Mouse (Mus musculus): Measurements from ENCODE around the gene Art3.

The Art3 gene

GRCm38 (mm10) chr5:92331635-92332338 is at the start of gene Art3:
Art3 (plus strand) TSS chr5:92331827.
- DNase-seq (ENCODE audit: low spot score in 2 of 2): no peak

- DNase-seq (ENCODE audit: low spot score in 2 of 2): no peak
Observed at GRCm38 (mm10) chr5:92282571-92282970, 49.1 kb upstream of the Art3 start.

GRCm38 (mm10) chr5:92283107-92283506 is 48.5 kb upstream of the Art3 start:
- no peak for DNase-seq (ENCODE audit: low spot score in 2 of 2)

DNA sequence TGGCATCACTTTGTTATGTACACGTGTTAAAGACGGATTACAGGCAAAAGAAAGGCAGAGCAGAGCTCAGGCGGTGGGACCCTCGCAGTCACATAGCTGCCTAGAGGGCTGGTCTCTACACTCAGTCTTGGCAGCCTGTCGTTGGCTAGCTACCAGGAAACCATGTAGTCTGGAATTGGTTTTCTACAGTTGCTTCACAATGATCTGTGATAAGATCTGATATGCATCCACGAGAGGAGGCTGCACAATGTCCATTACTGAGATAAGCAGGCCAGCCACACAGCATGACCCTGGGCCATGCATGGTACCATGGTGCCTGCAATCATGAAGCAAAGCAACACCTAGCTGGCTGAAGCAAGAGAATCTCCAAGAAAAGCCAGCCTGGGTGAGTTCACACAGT is 43.8 kb upstream of the Art3 start:
- no peak for DNase-seq (ENCODE audit: low spot score in 2 of 2)

DNA sequence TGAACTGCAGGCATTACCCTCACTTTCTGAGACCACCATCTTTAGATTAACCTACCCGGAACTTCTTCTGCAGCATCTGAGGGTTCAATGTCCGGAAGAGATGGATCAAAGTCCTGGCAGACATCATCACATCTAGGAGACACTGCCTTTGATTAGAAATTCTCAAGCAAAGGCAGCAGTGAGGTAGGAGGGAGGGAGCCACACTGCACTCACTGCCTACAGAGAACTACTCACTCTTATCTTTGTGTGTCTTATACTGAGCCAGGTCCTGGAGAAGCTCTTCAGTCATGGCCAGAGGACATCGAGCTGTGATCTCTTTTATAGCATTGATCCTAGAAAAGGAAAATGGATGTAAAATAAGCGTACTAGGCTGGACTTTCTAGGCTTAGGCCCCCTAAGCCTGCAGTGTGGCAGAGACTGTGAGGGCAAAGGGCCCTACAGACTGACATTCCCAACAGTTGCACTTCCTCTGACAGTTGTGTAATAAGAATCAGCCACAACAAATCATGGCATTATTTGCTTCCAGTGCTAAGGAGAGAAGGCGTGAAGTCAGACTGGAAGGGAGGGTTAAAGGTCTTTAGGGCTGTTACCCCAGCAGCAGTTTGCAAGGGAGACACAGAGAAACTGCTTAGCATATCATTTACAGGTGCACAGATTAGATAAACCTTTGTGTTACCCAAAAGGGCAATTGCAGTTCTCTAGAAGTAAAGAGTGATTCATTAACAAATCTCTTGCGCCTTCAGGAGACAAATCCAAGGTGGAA is 39.8 kb upstream of the Art3 start:
- DNase-seq (ENCODE audit: low spot score in 2 of 2): no peak

- no peak for DNase-seq (ENCODE audit: low spot score in 2 of 2)
Observed at GRCm38 (mm10) chr5:92294525-92294924, 37.1 kb upstream of the Art3 start.

DNA sequence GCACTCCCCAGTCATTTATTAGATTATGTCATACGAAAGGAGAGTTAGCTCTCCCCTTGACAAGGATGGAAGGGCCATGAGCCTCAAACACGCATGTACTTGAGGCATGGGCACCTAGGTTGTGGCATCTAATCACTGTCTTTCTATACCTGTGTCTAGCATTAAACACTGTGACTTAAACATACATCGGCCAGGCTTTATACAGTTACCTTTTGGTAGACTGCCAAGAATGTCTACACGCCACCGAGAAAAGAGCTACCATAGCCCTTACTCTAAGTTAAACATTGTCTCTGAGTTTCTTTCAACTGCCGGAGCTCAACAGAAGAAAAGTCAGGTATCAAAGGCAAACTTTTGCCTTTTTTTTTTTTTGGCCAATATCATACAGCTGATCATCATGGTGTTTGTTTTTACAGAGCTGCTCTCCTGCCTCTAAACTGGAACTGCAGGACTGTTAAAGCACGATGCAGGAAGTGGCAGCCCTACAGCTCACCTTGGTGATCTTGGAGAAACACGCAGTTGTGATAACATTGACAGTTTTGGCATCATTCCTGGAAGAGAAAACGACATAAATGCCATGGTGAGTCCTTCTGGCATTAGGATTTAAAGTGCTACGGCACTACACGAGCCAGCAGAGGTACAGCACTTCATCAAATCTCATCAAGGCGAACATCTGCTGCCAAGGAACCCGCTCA is 29.3 kb upstream of the Art3 start:
- no peak for DNase-seq (ENCODE audit: low spot score in 2 of 2)

- DNase-seq (ENCODE audit: low spot score in 2 of 2): no peak
Observed at GRCm38 (mm10) chr5:92304291-92304690, 27.3 kb upstream of the Art3 start.

DNA sequence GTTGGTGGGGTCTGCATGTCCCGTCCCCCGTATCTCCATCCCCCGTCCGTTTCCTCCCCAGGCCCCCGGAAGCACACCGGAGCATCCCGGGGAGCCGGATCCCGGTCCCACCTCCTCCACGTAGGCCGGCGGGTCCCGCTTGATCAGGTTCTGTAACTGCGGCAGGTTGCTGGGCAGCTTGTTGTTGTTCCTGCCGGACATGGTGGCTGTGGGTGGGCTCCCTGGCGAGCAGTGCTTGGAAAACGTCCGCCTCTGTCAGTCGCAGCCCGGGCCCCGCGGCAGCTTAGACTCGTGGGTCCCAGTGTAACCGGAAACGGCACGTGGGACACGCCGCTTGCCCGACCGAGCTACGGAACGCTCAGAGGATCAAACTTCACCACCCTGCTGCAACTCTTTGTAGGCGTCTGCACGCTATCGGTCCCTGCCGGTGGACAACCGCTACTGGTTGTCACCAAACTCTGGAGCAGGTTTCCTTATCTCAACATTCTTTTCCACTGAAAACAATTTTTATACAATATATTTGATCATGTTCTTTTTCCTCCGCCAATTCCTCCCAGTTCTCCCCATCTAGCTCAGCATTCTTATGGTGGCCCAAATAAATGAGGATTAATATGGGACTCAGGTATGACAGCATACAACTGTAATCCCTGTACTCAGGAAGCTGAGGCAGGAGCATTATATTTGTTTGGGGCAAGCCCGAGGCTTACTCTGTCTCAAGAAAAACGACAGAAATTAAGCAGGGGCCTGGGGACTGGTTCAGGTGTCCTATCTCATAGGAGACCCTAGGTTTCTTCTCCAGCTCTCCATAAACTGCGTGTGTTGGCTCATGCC is 21.7 kb upstream of the Art3 start, which contains the start of gene Sdad1:
Sdad1 (minus strand) TSS at position 799 of the 831 bp plus-strand sequence.
- peak; percentile 93 to 94 for DNase-seq (ENCODE audit: low spot score in 2 of 2)

GRCm38 (mm10) chr5:92312046-92312715 is 19.4 kb upstream of the Art3 start:
- DNase-seq (ENCODE audit: low spot score in 2 of 2): peak; percentile 56 to 87

GRCm38 (mm10) chr5:92313776-92314175 is 17.9 kb upstream of the Art3 start:
- DNase-seq (ENCODE audit: low spot score in 2 of 2): no peak

- DNase-seq (ENCODE audit: low spot score in 2 of 2): no peak
Observed at GRCm38 (mm10) chr5:92318119-92318518, 13.5 kb upstream of the Art3 start.

- DNase-seq (ENCODE audit: low spot score in 2 of 2): no peak
Observed at GRCm38 (mm10) chr5:92318596-92318995, 13.0 kb upstream of the Art3 start.

DNA sequence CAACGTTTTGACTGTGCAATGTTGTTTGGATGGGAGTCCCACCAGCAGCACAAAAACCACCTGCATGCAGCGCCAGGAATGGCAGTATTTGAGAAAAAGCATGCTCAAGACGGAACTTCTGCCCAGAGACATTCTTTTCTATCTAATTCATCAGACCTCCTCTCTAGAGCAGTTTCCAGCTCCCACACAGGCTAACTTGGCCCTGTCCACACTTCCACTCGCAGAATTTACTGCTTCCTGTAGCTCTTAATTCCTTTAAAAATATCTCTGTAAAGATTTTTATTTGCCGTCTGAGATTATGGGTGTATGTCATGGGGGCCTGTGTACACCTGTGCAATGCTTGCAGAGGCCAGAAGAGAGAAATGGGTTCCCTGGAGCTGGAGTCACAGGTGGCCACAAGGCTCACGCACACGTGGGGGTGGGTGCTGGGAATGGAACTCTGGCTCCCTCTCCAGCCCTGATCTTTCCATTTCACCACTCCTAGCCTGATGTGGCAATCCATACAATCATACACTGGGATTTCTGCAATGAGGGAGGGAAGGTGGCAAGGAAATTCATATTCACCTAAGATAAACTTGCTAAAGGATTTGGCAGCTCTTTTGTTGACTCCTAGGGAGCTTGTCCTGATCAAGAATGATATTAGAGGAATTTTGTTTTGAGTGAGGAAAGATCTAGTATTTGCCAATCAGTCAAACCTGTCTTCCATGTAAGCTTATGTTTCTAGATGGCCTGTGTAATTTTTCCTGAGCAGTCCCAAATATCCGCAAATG is 9.8 kb upstream of the Art3 start:
- no peak for DNase-seq (ENCODE audit: low spot score in 2 of 2)

GRCm38 (mm10) chr5:92322612-92323011 is 9.0 kb upstream of the Art3 start:
- no peak for DNase-seq (ENCODE audit: low spot score in 2 of 2)

DNA sequence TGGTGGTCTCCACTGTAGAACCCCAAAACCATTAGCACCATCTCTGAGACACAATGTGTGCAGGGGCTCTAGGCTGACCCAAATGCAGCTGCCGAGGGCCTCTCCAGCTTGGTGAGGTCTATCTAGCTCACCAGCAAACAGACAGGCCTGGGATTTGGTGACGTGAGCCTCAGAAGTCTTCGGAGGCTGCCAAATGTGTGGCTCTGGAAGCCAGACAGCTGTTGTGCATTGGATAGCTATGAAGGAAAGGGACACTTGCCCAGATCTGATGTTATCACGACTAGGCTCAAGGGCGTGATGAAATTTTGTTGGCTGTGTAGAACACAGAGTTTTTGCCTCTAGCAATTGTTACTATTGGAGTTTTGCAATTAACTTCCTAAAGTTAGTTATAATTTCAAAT is 8.4 kb upstream of the Art3 start:
- no peak for DNase-seq (ENCODE audit: low spot score in 2 of 2)

- no peak for DNase-seq (ENCODE audit: low spot score in 2 of 2)
Observed at GRCm38 (mm10) chr5:92327367-92327766, 4.3 kb upstream of the Art3 start.

DNA sequence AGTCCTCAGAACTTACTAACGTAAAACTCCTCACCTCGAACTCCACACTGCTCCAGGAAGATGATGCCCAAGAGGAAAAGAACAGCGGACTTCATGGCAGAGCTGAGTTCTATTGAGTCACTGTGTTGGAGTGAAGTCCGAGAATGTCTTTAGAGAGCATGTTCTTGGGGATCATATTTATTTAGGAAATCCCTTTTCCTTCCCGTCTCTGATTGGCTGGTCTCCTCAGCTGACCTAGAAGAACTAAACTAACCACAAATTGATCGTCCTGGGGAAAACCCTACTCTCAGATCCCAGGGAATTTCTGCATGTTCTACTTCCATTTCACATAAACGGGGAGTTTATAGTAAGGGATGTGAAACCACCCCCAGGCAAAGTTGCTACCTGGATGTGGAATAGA is 3.7 kb upstream of the Art3 start, which contains the start of gene Cxcl9:
Cxcl9 (minus strand) TSS at position 151 of the 400 bp plus-strand sequence.
- DNase-seq (ENCODE audit: low spot score in 2 of 2): no peak

GRCm38 (mm10) chr5:92331122-92331521 is 505 bp upstream of the Art3 start:
- no peak for DNase-seq (ENCODE audit: low spot score in 2 of 2)

GRCm38 (mm10) chr5:92332359-92332840 is 773 bp downstream of the Art3 start:
- DNase-seq (ENCODE audit: low spot score in 2 of 2): no peak

Measured in frontal cortex, postnatal 14 days (tissue).